Mouse (Mus musculus) megakaryocyte-erythroid progenitor cell, adult 5-6 weeks (primary cell): ENCODE data around the gene Ubap1. TPM values are rescaled to one million over a fixed set of nuclear protein-coding genes. Genes with fewer than 3 reads are reported as not detected.
A peak's percentile ranks its signal among the peaks of the same experiment; 100 is the strongest.

Experiments used
- ATAC-seq: replicated peaks from 2 replicates; pipeline ENCODE4 v1.8.0; 2016; ENCODE audit warnings: mild to moderate bottlenecking, inconsistent platforms; ENCODE audit not compliant: severe bottlenecking, poor library complexity, low FRiP score, low TSS enrichment
- total RNA-seq, 2 experiments: library from RNA; stranded (forward) in 1 of 2; stranded (reverse) in 1 of 2; fragments of 200-1000, 215-1000 nt in 1 of 2; fragments of >200 nt in 1 of 2; fragmentation: Nextera tagmentation in 1 of 2; gene quantifications; 2 replicates each; pipeline ENCODE4 v1.2.3; 2014 to 2017

Ubap1 gene
- total RNA-seq, 2 experiments from 2014 or later = 16.9 to 21.4 TPM

GRCm38 (mm10) chr4:41349199-41349591 lies 399 bp downstream of the Ubap1 start:
- peak; percentile 3; the same call in 1 of the 2 replicates for ATAC-seq

DNA sequence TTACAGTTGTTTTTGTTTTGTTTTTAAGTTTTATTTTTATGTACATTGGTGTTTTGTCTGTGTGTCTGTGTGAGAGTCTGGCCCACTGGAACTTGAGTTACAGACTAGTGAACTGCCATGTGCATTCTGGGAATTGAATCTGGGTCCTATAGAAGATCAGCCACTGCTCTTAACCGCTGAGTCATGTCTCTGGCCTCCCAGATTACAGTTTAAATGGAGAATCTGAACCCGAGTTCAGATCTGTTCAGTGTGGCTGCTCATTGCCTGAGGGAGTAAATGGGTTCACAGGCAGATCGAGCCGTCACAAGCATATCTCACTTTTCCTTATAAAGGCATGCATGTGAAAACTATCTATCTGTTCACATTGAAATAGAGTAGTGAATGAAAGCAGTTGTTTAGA lies 4.0 kb downstream of the Ubap1 start:
- no peak for ATAC-seq

DNA sequence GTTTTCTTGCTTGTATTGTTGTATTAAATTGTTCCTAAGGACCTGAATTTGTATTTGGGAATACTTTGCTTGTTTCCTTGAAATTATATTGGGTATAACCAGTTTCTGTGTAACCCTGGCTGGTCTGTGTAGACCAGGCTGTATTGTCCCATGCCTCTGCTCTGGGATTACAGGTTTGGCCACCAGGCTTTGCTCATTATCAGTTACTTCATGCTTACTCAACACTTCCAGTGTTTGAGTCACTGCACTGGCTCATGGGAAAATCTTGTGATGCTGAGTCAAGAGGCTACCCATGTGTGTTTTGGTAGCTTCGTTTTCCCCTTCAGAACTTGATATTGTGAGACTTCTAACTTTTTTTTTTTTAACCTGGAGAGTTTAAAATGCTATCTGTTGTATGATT lies 4.5 kb downstream of the Ubap1 start:
- no peak for ATAC-seq

GRCm38 (mm10) chr4:41357154-41357553 lies 8.4 kb downstream of the Ubap1 start:
- ATAC-seq = no peak

DNA sequence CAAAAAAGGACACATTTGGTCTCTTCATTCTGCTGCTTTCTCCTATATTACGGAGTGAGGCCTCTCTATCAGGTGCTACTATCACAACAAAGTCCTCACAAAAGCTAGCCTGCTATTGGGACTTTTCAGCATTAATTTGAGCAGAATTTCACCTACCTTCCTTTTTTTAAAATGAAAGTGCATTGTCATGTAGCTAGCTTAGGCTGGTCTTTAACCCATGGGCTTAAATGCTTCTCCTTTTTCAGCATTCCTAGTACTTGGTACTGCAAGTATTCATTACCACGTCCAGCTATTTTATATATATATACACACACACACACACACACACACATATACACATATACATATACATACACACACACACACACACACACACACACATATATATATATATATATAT lies 9.9 kb downstream of the Ubap1 start:
- no peak for ATAC-seq

GRCm38 (mm10) chr4:41359358-41359757 lies 10.6 kb downstream of the Ubap1 start:
- ATAC-seq = no peak

- no peak for ATAC-seq
These were observed 12.3 kb downstream of the Ubap1 start for GRCm38 (mm10) chr4:41361059-41361458.

DNA sequence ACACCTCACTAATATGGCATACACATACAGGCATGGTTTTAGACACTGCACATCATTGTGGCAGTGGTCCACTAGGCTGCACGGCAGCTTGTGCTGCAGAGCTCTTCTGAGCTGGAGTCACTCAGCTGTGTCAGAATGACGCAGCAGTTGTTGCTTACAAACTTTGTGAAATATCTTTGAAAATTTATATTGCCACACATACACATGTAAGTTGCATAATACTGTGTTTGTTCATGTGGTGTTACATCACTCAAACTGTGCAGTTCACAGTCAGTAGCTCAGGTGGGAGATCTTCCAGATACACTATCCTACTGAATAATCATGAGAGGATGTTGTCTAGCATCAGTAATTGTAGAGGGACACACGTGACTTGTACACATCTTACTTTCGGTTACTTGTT lies 19.4 kb downstream of the Ubap1 start:
- ATAC-seq = no peak

GRCm38 (mm10) chr4:41369702-41370437 lies 21.1 kb downstream of the Ubap1 start:
- ATAC-seq = no peak

DNA sequence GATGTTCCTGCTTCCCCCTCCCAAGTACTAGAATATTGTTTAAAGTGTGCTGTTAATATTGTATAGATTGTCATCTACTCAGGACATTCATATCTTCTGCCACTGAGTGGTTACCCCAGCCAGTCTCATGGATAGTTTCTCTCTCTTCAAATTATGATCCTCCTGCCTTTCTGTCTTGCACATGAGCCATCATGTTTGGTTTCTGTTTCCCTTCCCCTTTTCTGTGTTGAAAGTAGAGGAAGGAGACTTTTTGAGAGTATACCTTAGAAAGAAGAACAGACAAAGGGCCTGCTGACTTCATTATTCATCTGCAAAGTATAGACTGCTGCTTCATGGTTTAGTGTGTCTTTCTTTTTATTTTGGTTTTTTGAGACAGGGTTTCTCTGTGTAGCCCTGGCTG lies 28.8 kb downstream of the Ubap1 start:
- no peak for ATAC-seq

- peak; percentile 68 for ATAC-seq
These were observed 32.6 kb downstream of the Ubap1 start for GRCm38 (mm10) chr4:41381213-41381950.

GRCm38 (mm10) chr4:41386412-41386975 lies 37.7 kb downstream of the Ubap1 start:
- no peak for ATAC-seq

GRCm38 (mm10) chr4:41387755-41388469 lies 39.1 kb downstream of the Ubap1 start:
- ATAC-seq = peak; percentile 93

GRCm38 (mm10) chr4:41388616-41389015 lies 39.8 kb downstream of the Ubap1 start:
- no peak for ATAC-seq

GRCm38 (mm10) chr4:41389240-41389639 lies 40.4 kb downstream of the Ubap1 start:
- no peak for ATAC-seq

GRCm38 (mm10) chr4:41390122-41390521 lies 41.3 kb downstream of the Ubap1 start:
- ATAC-seq = peak; percentile 61

DNA sequence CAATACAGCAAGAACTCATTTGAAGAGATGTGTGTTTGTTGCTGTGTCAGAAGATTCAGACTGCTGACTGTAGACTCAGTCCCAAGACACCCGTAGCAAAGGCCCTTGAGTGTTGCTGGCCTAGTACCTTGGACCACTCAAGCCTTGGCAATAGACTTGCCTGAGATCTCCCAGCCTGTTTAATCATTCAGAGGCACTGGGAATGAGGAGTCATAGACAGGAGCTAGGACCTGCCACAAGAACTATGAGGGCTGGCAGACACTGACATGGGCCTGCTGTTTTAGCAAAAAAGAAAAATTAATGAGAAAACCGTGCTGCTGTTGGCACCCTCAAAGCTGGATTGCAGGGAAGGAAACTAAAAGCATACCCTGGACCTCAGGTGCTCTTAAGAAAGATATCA lies 42.2 kb downstream of the Ubap1 start:
- ATAC-seq = no peak

- ATAC-seq = no peak
These were observed 45.9 kb downstream of the Ubap1 start for GRCm38 (mm10) chr4:41394651-41395050.

DNA sequence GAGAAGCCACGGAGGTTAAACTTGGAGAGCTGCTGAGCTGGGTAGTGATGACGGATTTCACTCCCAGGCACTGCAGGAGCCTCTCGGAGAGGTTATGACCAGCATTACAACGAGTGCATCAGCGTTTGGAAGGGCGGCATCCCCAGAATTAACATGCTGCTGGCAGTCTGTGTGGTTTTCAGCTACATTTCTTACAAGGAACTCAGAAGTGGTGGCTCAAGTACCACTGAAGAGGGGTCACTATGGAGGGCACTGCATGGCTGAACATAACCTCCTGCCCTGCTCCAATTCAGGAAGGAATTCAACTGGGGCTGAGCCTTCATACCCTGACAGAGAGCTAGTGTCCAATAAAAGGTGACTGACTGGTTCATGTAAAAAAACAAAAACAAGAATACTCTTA lies 49.6 kb downstream of the Ubap1 start:
- no peak for ATAC-seq

GRCm38 (mm10) chr4:41399904-41400303 lies 51.1 kb downstream of the Ubap1 start:
- no peak for ATAC-seq
